Mouse (Mus musculus) CH12.LX (cell line): ENCODE data around the gene Strip1. TPM values are rescaled to one million over a fixed set of nuclear protein-coding genes. Genes with fewer than 3 reads are reported as not detected.
A peak's percentile ranks its signal among the peaks of the same experiment; 100 is the strongest.

Experiments
- DNase-seq: peaks from one replicate; pipeline ENCODE4 v3.0.0-alpha.2; 2013; ENCODE audit errors: extremely low read depth
- H3K27ac ChIP-seq: 2 replicates; pipeline ENCODE4 v1.5.1; 2012; ENCODE audit warnings: low read depth, mild to moderate bottlenecking, control low read depth, moderate library complexity; ENCODE audit not compliant: insufficient read depth
- H3K27me3 ChIP-seq: replicated peaks from 2 replicates; pipeline ENCODE3; 2012; ENCODE audit warnings: inconsistent platforms
- H3K36me3 ChIP-seq, 2 experiments: replicated peaks in 1 of 2; 2 replicates each; pipeline versions ENCODE3 to v1.6.1; 2012; ENCODE audit warnings: inconsistent platforms in 1 of 2, low read length in 1 of 2, mild to moderate bottlenecking in 1 of 2, mixed read lengths in 1 of 2, moderate library complexity in 1 of 2; ENCODE audit not compliant: control insufficient read depth in 1 of 2, insufficient read depth in 1 of 2
- H3K4me1 ChIP-seq, 2 experiments: 2 replicates each; pipeline ENCODE4 v1.6.1; 2012; ENCODE audit warnings: inconsistent platforms in 1 of 2, moderate library complexity in 1 of 2; ENCODE audit not compliant: insufficient read depth in 2 of 2, control insufficient read depth in 1 of 2
- H3K4me2 ChIP-seq: 2 replicates; pipeline ENCODE4 v1.6.1; 2012; ENCODE audit warnings: low read depth, mild to moderate bottlenecking, control low read depth; ENCODE audit not compliant: poor library complexity, insufficient read depth, severe bottlenecking
- H3K4me3 ChIP-seq, 3 experiments: fragments of 150-350 bp in 1 of 3; sonication (generic) in 1 of 3; replicated peaks in 1 of 3; 2 replicates each; pipeline versions ENCODE3 to v1.5.1; 2011 to 2012; ENCODE audit warnings: low read depth in 2 of 3, low read length in 2 of 3, mild to moderate bottlenecking in 2 of 3, moderate library complexity in 2 of 3, control low read depth in 1 of 3, improper control_type of control experiment in 1 of 3, inconsistent platforms in 1 of 3, mixed read lengths in 1 of 3; ENCODE audit not compliant: poor library complexity in 1 of 3
- H3K79me2 ChIP-seq: replicated peaks from 2 replicates; pipeline ENCODE4 v1.6.1; 2012; ENCODE audit warnings: mild to moderate bottlenecking, moderate library complexity; ENCODE audit not compliant: control insufficient read depth, poor library complexity, insufficient read depth, severe bottlenecking; ENCODE audit errors: extremely low read depth
- H3K9ac ChIP-seq: 2 replicates; pipeline ENCODE4 v1.6.1; 2012; ENCODE audit warnings: low read depth, mild to moderate bottlenecking, control low read depth, moderate library complexity; ENCODE audit not compliant: insufficient read depth
- H3K9me3 ChIP-seq: replicated peaks from 2 replicates; pipeline ENCODE3; 2012; ENCODE audit warnings: low read length, inconsistent platforms, mixed read lengths
- BHLHE40 ChIP-seq: IDR thresholded peaks from 2 replicates; pipeline ENCODE4 v1.6.1; 2011; ENCODE audit warnings: mild to moderate bottlenecking, low read depth, low read length, improper control_type of control experiment
- CHD2 ChIP-seq: IDR thresholded peaks from 2 replicates; pipeline ENCODE4 v1.6.1; 2011; ENCODE audit warnings: low read length, improper control_type of control experiment
- CTCF ChIP-seq, 2 experiments: IDR thresholded peaks in 1 of 2; conservative IDR thresholded peaks in 1 of 2; 2 replicates each; pipeline ENCODE4 v1.5.1; 2011 to 2012; ENCODE audit warnings: low read depth in 2 of 2, low read length in 2 of 2, improper control_type of control experiment in 1 of 2, inconsistent platforms in 1 of 2, mild to moderate bottlenecking in 1 of 2, moderate library complexity in 1 of 2
- ELF1 ChIP-seq: IDR thresholded peaks from 2 replicates; pipeline ENCODE4 v1.6.1; 2014; ENCODE audit warnings: low read depth, mild to moderate bottlenecking, inconsistent platforms, low read length, improper control_type of control experiment
- EP300 ChIP-seq: IDR thresholded peaks from 2 replicates; pipeline ENCODE4 v1.6.1; 2011; ENCODE audit warnings: low read length, improper control_type of control experiment
- ETS1 ChIP-seq: conservative IDR thresholded peaks from 2 replicates; pipeline ENCODE4 v1.6.1; 2012; ENCODE audit warnings: low read depth, mild to moderate bottlenecking, inconsistent platforms, low read length, improper control_type of control experiment, moderate library complexity
- GABPA ChIP-seq: IDR thresholded peaks from 2 replicates; pipeline ENCODE4 v1.6.1; 2012; ENCODE audit warnings: low read depth, low read length, improper control_type of control experiment, inconsistent platforms; ENCODE audit not compliant: insufficient replicate concordance
- HCFC1 ChIP-seq: IDR thresholded peaks from 2 replicates; pipeline ENCODE4 v1.6.1; 2012; ENCODE audit warnings: low read depth, mild to moderate bottlenecking, inconsistent platforms, low read length, improper control_type of control experiment
- JUN ChIP-seq: IDR thresholded peaks from 2 replicates; pipeline ENCODE4 v1.6.1; 2011; ENCODE audit warnings: low read depth, mild to moderate bottlenecking, low read length, improper control_type of control experiment, moderate library complexity; ENCODE audit not compliant: insufficient read depth
- JUND ChIP-seq: conservative IDR thresholded peaks from 2 replicates; pipeline ENCODE4 v1.6.1; 2011; ENCODE audit warnings: low read depth, low read length, improper control_type of control experiment
- MAFK ChIP-seq: IDR thresholded peaks from 2 replicates; pipeline ENCODE4 v1.6.1; 2011; ENCODE audit warnings: low read length, improper control_type of control experiment; ENCODE audit not compliant: insufficient replicate concordance
- MAX ChIP-seq: IDR thresholded peaks from 2 replicates; pipeline ENCODE4 v1.6.1; 2011; ENCODE audit warnings: low read length, improper control_type of control experiment
- MAZ ChIP-seq: IDR thresholded peaks from 2 replicates; pipeline ENCODE4 v1.6.1; 2012; ENCODE audit warnings: low read depth, mild to moderate bottlenecking, inconsistent platforms, low read length, improper control_type of control experiment, moderate library complexity
- MEF2A ChIP-seq: IDR thresholded peaks from 2 replicates; pipeline ENCODE4 v1.6.1; 2014; ENCODE audit warnings: low read depth, mild to moderate bottlenecking, inconsistent platforms, low read length, improper control_type of control experiment, borderline replicate concordance
- MXI1 ChIP-seq: IDR thresholded peaks from 2 replicates; pipeline ENCODE4 v1.6.1; 2011; ENCODE audit warnings: mild to moderate bottlenecking, low read depth, low read length, improper control_type of control experiment
- MYC ChIP-seq: IDR thresholded peaks from 2 replicates; pipeline ENCODE4 v1.6.1; 2011; ENCODE audit warnings: low read depth, mild to moderate bottlenecking, improper control_type of control experiment, low read length
- NELFE ChIP-seq: IDR thresholded peaks from 2 replicates; pipeline ENCODE4 v1.6.1; 2011; ENCODE audit warnings: low read depth, low read length, improper control_type of control experiment
- SIN3A ChIP-seq: IDR thresholded peaks from 2 replicates; pipeline ENCODE4 v1.6.1; 2012; ENCODE audit warnings: low read length, improper control_type of control experiment, inconsistent platforms
- TBP ChIP-seq: conservative IDR thresholded peaks from 2 replicates; pipeline ENCODE4 v1.6.1; 2011; ENCODE audit warnings: low read depth, low read length, improper control_type of control experiment
- TCF12 ChIP-seq: IDR thresholded peaks from 2 replicates; pipeline ENCODE4 v1.6.1; 2014; ENCODE audit warnings: low read depth, mild to moderate bottlenecking, inconsistent platforms, low read length, improper control_type of control experiment
- UBTF ChIP-seq: IDR thresholded peaks from 2 replicates; pipeline ENCODE4 v1.6.1; 2012; ENCODE audit warnings: low read depth, mild to moderate bottlenecking, inconsistent platforms, low read length, improper control_type of control experiment, moderate library complexity
- ZC3H11A ChIP-seq: IDR thresholded peaks from 2 replicates; pipeline ENCODE4 v1.6.1; 2012; ENCODE audit warnings: low read depth, mild to moderate bottlenecking, inconsistent platforms, low read length, improper control_type of control experiment
- ZKSCAN1 ChIP-seq: IDR thresholded peaks from 2 replicates; pipeline ENCODE4 v1.6.1; 2012; ENCODE audit warnings: low read depth, inconsistent platforms, low read length, improper control_type of control experiment, borderline replicate concordance
- ZMIZ1 ChIP-seq: IDR thresholded peaks from 2 replicates; pipeline ENCODE4 v1.6.1; 2012; ENCODE audit warnings: low read depth, mild to moderate bottlenecking, inconsistent platforms, low read length, improper control_type of control experiment
- dilution Hi-C: fragments of 300-500 bp; cut with MboI; formaldehyde crosslinking; loops from 2 replicates; pipeline ENCODE4 v1.14.3; 2020; ENCODE audit warnings: low sequenced_read_pairs; ENCODE audit not compliant: extremely low pct_unique_long_range_greater_than_20kb, extremely low pct_ligation_motif_present
- in situ Hi-C: fragments of 300-500 bp; cut with MboI; formaldehyde crosslinking; loops from 3 replicates; pipeline ENCODE4 v1.14.3; 2019; ENCODE audit warnings: low sequenced_read_pairs, low pct_ligation_motif_present, low pct_unique_long_range_greater_than_20kb, mixed read lengths
- polyA plus RNA-seq: library from polyadenylated mRNA; unstranded; fragments of >175 nt; gene quantifications from 2 replicates; pipeline ENCODE4 v1.2.1, GENCODE M21; 2012; ENCODE audit warnings: low read depth; ENCODE audit not compliant: insufficient read length
- total RNA-seq, 2 experiments: library from RNA; depleted of rRNA; stranded (reverse); fragments of 300-350 nt in 1 of 2; fragments of >200 nt in 1 of 2; gene quantifications; 2 replicates each; pipeline ENCODE4 v1.2.3; 2012 to 2014

Gene Strip1
- total and polyA plus RNA-seq, 3 experiments: 18.4 to 28.2 (median 27.0) TPM

DNA sequence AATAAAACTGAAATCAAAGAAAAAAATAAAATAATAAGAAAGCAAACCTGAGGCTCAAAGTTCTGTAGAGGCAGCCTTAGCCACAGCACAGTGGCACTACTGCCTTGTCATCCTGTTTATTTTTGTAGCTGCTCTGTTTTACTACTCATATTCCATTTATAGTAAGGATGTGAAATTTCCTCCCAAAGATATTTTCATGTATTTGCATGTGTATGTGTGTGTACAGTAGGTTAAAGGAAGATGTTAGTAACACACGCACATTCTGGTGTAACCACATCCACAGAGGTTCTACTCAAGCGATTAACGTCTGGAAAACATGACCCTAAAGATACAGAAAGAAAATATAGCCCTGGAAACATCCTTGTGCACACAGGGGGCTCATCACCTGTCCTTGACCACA lies 54.7 kb downstream of the Strip1 start:
- Histone ChIP-seq H3K4me3 (no peak overlapping the region), H3K36me3 (no peaks in the 10 kb centered on the region), H3K27me3 (peaks cover 2% of the 10 kb centered on the region), H3K9me3 (no peaks in the 10 kb centered on the region), H3K27ac (no peak overlapping the region), H3K79me2 (no peaks in the 10 kb centered on the region), H3K4me1 (peaks cover 5 to 34% of the 10 kb centered on the region in 2 experiments), H3K9ac (no peak overlapping the region), H3K4me2 (no peak overlapping the region)
- peak; percentile 74 for DNase-seq
- dilution Hi-C loops (no loop called here), in situ Hi-C loops (loop anchor here (5.0 kb wide), 1 partner anchor 35 kb away; no protein-coding TSS in a partner anchor)
- peak; percentile 77 for TF ChIP-seq EP300
- TF ChIP-seq TBP: no peak
- 0 out of 2 replicates have a peak, but pooled peaks have one; percentile 49 for TF ChIP-seq MAFK
- 0 out of 2 replicates have a peak, but pooled peaks have one; percentile 7 for TF ChIP-seq JUND
- no peak for TF ChIP-seq CHD2
- no peak for TF ChIP-seq HCFC1
- TF ChIP-seq ZMIZ1: no peak
- TF ChIP-seq NELFE: no peak
- no peak for TF ChIP-seq UBTF
- no peak for TF ChIP-seq MAZ
- TF ChIP-seq MYC: no peak
- no peak for TF ChIP-seq GABPA
- TF ChIP-seq ELF1: no peak
- TF ChIP-seq ETS1: peak; percentile 74; the same call in 1 of the 2 replicates
- no peak for TF ChIP-seq CTCF (conservative IDR thresholded peaks at IDR 0.05 in 1 of 2, IDR thresholded peaks at IDR 0.05 in 1 of 2; ENCODE audit: low read depth in 2 of 2, low read length in 2 of 2)
- no peak for TF ChIP-seq MXI1
- TF ChIP-seq TCF12: 0 out of 2 replicates have a peak, but pooled peaks have one; percentile 24
- peak; percentile 28; the same call in 1 of the 2 replicates for TF ChIP-seq JUN
- no peak for TF ChIP-seq ZC3H11A
- peak; percentile 95 for TF ChIP-seq MEF2A
- no peak for TF ChIP-seq ZKSCAN1
- peak; percentile 78 for TF ChIP-seq BHLHE40
- no peak for TF ChIP-seq SIN3A
- no peak for TF ChIP-seq MAX
